Mouse (Mus musculus) heart, embryonic 11.5 days (tissue): ENCODE data around the gene Hcn2. TPM values are rescaled to one million over a fixed set of nuclear protein-coding genes. Genes with fewer than 3 reads are reported as not detected.
"Not testable (repeated sequence)": the region's sequence is repeated elsewhere in the genome, so short reads cannot be mapped to it uniquely, and the experiment has no call there.

Experiments used
- ATAC-seq: fragments of 200-750 bp; cut with Nextera tagmentation; replicated peaks from 2 replicates; pipeline ENCODE4 v1.8.0; 2017; ENCODE audit warnings: moderate library complexity; ENCODE audit not compliant: insufficient number of reproducible peaks, low FRiP score, low TSS enrichment
- H3K27ac ChIP-seq: fragments of 300-500 bp; sonication (generic); 2 replicates; pipeline ENCODE4 v1.5.1; 2014; ENCODE audit warnings: mild to moderate bottlenecking, low read depth, low read length
- H3K27me3 ChIP-seq: fragments of 300-500 bp; sonication (generic); 2 replicates; pipeline ENCODE4 v1.6.1; 2014; ENCODE audit warnings: mild to moderate bottlenecking, low read length, mixed read lengths; ENCODE audit not compliant: control insufficient read depth, insufficient read depth
- H3K36me3 ChIP-seq: fragments of 300-500 bp; sonication (generic); 2 replicates; pipeline ENCODE4 v1.6.1; 2014; ENCODE audit warnings: mild to moderate bottlenecking, low read length, moderate library complexity, mixed read lengths; ENCODE audit not compliant: control insufficient read depth, insufficient read depth
- H3K4me1 ChIP-seq: fragments of 300-500 bp; sonication (generic); 2 replicates; pipeline ENCODE4 v1.6.1; 2014; ENCODE audit warnings: low read length; ENCODE audit not compliant: control insufficient read depth, insufficient read depth
- H3K4me2 ChIP-seq: fragments of 300-500 bp; sonication (generic); 2 replicates; pipeline ENCODE4 v1.6.1; 2014; ENCODE audit warnings: mild to moderate bottlenecking, moderate library complexity
- H3K4me3 ChIP-seq: fragments of 300-500 bp; sonication (generic); 2 replicates; pipeline ENCODE4 v1.5.1; 2014; ENCODE audit warnings: low read depth, low read length
- H3K9ac ChIP-seq: fragments of 300-500 bp; sonication (generic); 2 replicates; pipeline ENCODE4 v1.6.1; 2014; ENCODE audit warnings: mild to moderate bottlenecking, low read depth, low read length, moderate library complexity
- H3K9me3 ChIP-seq: fragments of 300-500 bp; sonication (generic); replicated peaks from 2 replicates; pipeline ENCODE4 v1.6.1; 2016; ENCODE audit warnings: low read length; ENCODE audit not compliant: control insufficient read depth
- WGBS: fragments of 180-500 bp; shearing (Covaris S2); extraction: QIAGEN DNeasy Blood & Tissue Kit; methylation state at CpG from one replicate; pipeline ENCODE4 v1.1.7; 2014; ENCODE audit not compliant: insufficient replicate concordance; 5-methylcytosine and 5-hydroxymethylcytosine counted together
- polyA plus RNA-seq: library from polyadenylated mRNA; unstranded; fragments of >200 nt; fragmentation: Nextera tagmentation; extraction: Ambion mirVana; gene quantifications from 2 replicates; pipeline ENCODE4 v1.2.1, GENCODE M21; 2014

The Hcn2 gene
- polyA plus RNA-seq, 1 experiment from 2014 or later = 0.13 TPM

GRCm38 (mm10) chr10:79746774-79747151, 30.3 kb downstream of the Hcn2 start:
- Histone ChIP-seq H3K27ac (0 out of 2 replicates have a peak overlapping the region, but pooled peaks have one; percentile 35), H3K9me3 (no peaks in the 10 kb centered on the region), H3K36me3 (peaks cover 16% of the 10 kb centered on the region), H3K4me1 (peaks cover 7% of the 10 kb centered on the region), H3K9ac (peak overlapping the region; percentile 58; the same call in 1 of the 2 replicates), H3K4me2 (peak overlapping the region; percentile 81), H3K27me3 (no peaks in the 10 kb centered on the region), H3K4me3 (no peak overlapping the region; the same call in 1 of the 2 replicates)
- WGBS = 20% methylated on average over 6 of the region's 6 CpGs
- no peak for ATAC-seq

DNA sequence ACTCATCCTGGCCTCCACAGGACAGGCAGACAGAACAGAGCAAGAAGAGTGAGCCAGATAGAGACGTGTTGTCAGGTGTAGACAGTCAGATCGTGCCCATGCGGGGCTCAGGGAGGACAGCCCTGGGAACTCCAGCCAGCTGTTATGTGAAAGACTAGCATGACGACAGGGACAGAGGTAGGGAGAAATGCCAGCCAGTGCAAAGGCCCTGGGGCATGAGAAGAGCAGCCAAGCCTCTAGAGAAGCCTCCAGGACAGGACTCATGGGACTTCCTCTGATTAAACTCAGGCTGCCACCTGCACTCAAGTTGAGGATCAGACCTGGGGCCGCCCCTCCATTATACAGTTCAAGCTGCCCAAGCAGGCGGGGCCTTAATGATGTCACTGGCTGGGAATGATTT, 32.1 kb downstream of the Hcn2 start:
- Histone ChIP-seq H3K9me3 (no peaks in the 10 kb centered on the region), H3K9ac (no peak overlapping the region), H3K27ac (no peak overlapping the region), H3K36me3 (peaks cover 2% of the 10 kb centered on the region; the same call in 1 of the 2 replicates), H3K4me3 (no peak overlapping the region), H3K27me3 (no peaks in the 10 kb centered on the region), H3K4me2 (no peak overlapping the region), H3K4me1 (peaks cover 7% of the 10 kb centered on the region)
- no peak for ATAC-seq
- WGBS = 70% methylated on average over 6 of the region's 6 CpGs

DNA sequence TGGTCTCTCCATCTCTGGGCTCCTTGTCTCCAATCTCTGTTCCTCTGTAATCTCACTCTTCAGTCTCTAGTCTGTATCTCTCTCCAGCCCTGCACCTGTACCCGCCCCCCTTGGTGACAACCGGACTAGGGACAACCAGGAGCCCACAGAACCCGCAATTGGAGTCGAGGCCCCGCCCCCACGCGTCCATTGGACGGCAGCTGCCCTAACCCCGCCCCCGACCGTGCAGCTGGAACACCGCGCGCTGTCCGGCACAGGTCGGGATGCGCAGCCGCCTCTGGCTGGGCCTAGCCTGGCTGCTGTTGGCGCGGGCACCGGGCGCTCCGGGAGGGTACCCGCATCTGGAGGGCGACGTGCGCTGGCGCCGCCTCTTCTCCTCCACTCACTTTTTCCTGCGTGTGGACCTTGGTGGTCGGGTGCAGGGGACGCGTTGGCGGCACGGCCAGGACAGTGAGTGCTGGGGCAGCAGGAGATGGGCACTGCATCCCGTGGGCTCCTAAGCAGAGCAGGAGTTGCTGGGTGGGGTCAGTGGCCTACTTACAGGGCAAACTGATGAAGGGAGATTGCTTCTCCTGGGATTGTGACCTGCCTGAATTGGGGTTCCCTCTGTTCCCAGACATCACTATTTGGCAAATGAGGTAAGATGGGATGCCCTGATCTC, 38.6 kb downstream of the Hcn2 start, which contains the start of gene Fgf22:
Gene Fgf22 (plus strand): TSS at position 221 of the 661 bp plus-strand sequence.
- H3K27ac ChIP-seq = no peak within 1 kb of the TSS
- peaks cover 7% of the 10 kb centered on the region; the same call in 1 of the 2 replicates for H3K4me1 ChIP-seq
- 0 out of 2 replicates have a peak within 1 kb of the TSS, but pooled peaks have one; percentile 28 for H3K9ac ChIP-seq
- ATAC-seq = peak; percentile 73
- no peaks in the 10 kb centered on the region for H3K9me3 ChIP-seq
- H3K4me2 ChIP-seq = peak within 1 kb of the TSS; percentile 71
- no peaks in the 10 kb centered on the region for H3K27me3 ChIP-seq
- 2% methylated on average over 36 of the region's 36 CpGs for WGBS
- H3K36me3 ChIP-seq = peaks cover 21% of the 10 kb centered on the region
- H3K4me3 ChIP-seq = peak within 1 kb of the TSS; percentile 36

DNA sequence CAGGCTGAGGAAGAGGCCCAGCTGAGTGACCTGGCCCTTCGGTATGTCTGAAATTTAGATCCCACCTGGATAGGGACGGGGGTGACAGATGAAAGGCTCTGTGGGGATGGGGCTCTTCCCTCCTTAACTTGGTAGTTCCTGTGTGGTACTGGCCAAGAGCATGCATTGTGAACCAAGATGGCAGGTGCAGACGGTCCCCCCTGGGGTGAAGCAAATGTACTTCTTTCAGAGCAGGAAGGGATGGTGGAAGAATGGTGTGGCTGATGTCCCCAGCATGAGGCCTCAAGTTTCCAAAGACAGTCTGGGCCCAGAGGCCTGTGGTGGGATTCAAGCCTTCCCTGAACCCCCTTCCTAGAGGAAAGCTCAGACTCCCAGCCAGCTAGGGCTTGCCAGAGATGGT, 39.4 kb downstream of the Hcn2 start:
- WGBS = 80% methylated on average over 3 of the region's 3 CpGs
- Histone ChIP-seq H3K9ac (no peak overlapping the region), H3K4me3 (no peak overlapping the region), H3K27me3 (no peaks in the 10 kb centered on the region), H3K4me1 (peaks cover 7% of the 10 kb centered on the region; the same call in 1 of the 2 replicates), H3K27ac (no peak overlapping the region), H3K4me2 (no peak overlapping the region), H3K9me3 (no peaks in the 10 kb centered on the region), H3K36me3 (peaks cover 25% of the 10 kb centered on the region)
- no peak for ATAC-seq

DNA sequence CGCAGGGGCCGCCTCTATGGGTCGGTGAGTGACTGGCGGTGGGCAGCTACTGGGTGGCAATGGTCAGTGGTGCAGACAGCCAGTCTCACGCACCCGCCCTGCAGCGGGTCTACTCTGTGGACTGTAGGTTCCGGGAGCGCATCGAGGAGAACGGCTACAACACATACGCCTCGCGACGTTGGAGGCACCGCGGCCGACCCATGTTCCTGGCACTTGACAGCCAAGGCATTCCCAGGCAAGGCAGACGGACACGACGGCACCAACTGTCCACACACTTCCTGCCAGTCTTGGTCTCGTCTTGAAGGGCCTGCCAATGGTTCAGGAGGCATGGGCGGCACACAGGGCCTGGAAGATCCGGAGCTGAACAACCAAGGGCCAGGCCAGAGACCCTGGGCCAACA, 40.2 kb downstream of the Hcn2 start:
- Histone ChIP-seq H3K4me1 (peaks cover 7% of the 10 kb centered on the region; the same call in 1 of the 2 replicates), H3K9ac (no peak overlapping the region), H3K9me3 (no peaks in the 10 kb centered on the region), H3K4me2 (no peak overlapping the region), H3K27me3 (no peaks in the 10 kb centered on the region), H3K27ac (no peak overlapping the region), H3K36me3 (peaks cover 33% of the 10 kb centered on the region), H3K4me3 (no peak overlapping the region)
- 87% methylated on average over 24 of the region's 24 CpGs for WGBS
- ATAC-seq = no peak

- not testable (repeated sequence) for H3K9ac ChIP-seq, H3K4me3 ChIP-seq, ATAC-seq, H3K27ac ChIP-seq, H3K4me2 ChIP-seq, H3K27me3 ChIP-seq, H3K9me3 ChIP-seq
- 88% methylated on average over 1 of the region's 1 CpGs for WGBS
- peaks cover 23% of the 10 kb centered on the region for H3K4me1 ChIP-seq
- peaks cover 40% of the 10 kb centered on the region for H3K36me3 ChIP-seq
Observed at GRCm38 (mm10) chr10:79759675-79760074, 43.2 kb downstream of the Hcn2 start.

DNA sequence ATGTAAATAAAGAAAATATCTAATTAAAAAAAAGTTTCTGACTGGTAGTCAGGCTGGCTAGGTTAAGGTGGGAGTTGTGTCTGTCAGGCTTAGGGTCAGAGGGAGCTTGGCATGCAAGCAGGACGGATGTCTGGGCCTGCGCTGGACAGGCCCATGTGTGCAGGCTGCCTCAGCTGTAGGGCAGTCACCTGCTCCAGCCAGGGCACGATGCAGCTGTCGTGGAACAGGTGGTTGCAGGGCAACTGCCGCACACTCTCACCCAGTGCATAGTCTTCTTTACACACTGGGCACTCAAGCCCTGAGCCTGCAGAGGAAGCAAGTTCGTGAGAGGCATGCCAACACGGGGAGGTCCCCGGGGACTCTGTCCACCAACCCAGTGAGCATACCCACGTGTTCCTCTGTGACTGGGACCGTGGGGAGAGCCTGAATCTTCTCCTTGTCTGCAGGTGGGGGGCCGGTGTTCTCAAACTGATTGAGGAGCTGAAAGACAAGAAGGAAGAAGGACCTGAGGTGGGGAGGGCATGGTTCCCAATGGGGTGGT, 44.2 kb downstream of the Hcn2 start:
- H3K4me1 ChIP-seq = peaks cover 26% of the 10 kb centered on the region
- no peak overlapping the region for H3K27ac ChIP-seq
- H3K27me3 ChIP-seq = no peaks in the 10 kb centered on the region
- ATAC-seq = no peak
- 89% methylated on average over 11 of the region's 11 CpGs for WGBS
- no peak overlapping the region for H3K4me3 ChIP-seq
- H3K9me3 ChIP-seq = no peaks in the 10 kb centered on the region
- H3K36me3 ChIP-seq = peaks cover 40% of the 10 kb centered on the region
- no peak overlapping the region for H3K9ac ChIP-seq
- H3K4me2 ChIP-seq = no peak overlapping the region

DNA sequence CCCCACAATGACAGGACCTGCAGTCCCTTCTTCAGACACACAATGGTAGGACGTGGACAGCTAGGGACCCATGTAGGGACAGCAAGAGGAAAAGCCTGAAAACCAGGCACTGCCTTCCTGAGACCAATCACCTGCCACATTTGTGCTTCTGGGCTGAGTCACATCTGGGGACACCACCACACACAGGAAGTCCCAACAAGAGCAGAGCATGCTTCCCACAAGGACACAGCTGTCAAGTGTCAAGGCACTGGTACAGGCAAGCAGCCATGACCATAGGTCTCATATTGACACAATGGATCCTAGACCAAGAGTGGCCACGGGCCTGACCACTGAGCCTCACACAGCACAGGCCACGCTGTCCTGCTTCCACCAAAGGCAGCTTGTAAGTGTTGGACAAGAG, 46.4 kb downstream of the Hcn2 start:
- no peak for ATAC-seq
- Histone ChIP-seq H3K4me1 (peaks cover 33% of the 10 kb centered on the region), H3K36me3 (peaks cover 31% of the 10 kb centered on the region), H3K9me3 (no peaks in the 10 kb centered on the region), H3K9ac (no peak overlapping the region), H3K27ac (no peak overlapping the region), H3K27me3 (no peaks in the 10 kb centered on the region), H3K4me2 (no peak overlapping the region), H3K4me3 (no peak overlapping the region)
- 86% methylated on average over 3 of the region's 3 CpGs for WGBS
